Mouse (Mus musculus) small intestine, adult 2 months (tissue): ENCODE results near the gene Sqor.

Experiments used
- CTCF ChIP-seq: fragments of 200-500 bp; IDR thresholded peaks from 2 replicates; pipeline ENCODE4 v1.5.1; 2012; ENCODE audit warnings: low read depth, mild to moderate bottlenecking, control low read depth, inconsistent platforms, low read length, moderate library complexity, mixed read lengths; ENCODE audit not compliant: insufficient replicate concordance, insufficient read length; ENCODE audit errors: extremely low read depth
- POLR2A ChIP-seq: fragments of 200-500 bp; IDR thresholded peaks from 2 replicates; pipeline ENCODE4 v1.6.1; 2012; ENCODE audit warnings: low read depth, mild to moderate bottlenecking, control low read depth, inconsistent platforms, low read length, moderate library complexity

DNA sequence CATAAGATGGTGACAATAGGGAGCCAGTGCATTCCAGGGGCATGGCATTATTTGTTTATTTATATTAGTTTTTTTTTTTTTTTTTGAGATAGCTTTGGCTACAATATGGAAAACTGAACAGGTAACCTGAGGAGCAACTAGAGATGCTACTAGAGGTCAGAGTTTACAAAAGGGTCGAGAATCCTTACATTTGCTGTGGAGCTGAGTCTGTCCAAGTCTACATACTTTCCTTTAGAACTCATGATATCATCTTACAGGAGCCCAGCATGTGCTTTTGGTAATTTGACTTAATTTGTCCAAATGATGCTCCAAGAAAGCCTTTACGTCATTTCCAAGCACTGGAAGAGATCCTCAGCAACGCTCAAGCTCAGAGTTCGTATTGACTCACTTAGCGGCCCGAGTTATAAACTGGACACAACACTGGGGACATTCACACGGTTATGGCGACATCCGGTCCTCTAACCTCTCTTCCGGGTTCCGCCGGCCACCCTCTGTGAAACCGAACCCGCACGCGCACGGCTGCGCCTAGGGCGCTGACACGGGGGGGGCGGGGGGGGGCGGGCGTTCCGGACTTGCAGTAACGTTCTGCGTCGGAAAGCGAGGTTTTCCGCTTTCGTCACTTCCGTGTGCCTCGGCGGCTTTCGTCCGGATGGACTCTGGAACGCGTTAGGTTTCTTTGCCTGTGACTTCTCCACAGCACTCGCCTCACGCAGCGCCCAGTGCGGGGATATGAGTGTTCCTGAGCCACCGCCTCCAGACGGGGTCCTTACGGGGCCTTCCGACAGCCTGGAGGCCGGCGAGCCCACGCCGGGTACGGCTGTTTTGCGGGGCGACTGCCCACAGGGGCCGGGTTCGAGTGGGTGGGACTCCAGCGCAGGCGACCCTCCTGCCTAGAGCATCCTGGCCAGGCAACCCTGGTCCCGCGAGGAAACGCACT, 26.9 kb upstream of the Sqor start, which contains the start of gene Bloc1s6:
- TF ChIP-seq CTCF: no peak
- TF ChIP-seq POLR2A: peak; percentile 94
